Mouse (Mus musculus) spleen, adult 2 months (tissue): ENCODE results near the gene Cdk5rap1.
"Not testable (repeated sequence)": the region's sequence is repeated elsewhere in the genome, so short reads cannot be mapped to it uniquely, and the experiment has no call there.

Source experiments
- CTCF ChIP-seq: fragments of 200-500 bp; IDR thresholded peaks from 2 replicates; pipeline ENCODE4 v1.5.1; 2011; ENCODE audit warnings: mild to moderate bottlenecking, inconsistent platforms; ENCODE audit not compliant: insufficient read depth, insufficient read length, insufficient replicate concordance; ENCODE audit errors: extremely low read depth
- POLR2A ChIP-seq: fragments of 200-500 bp; IDR thresholded peaks from 2 replicates; pipeline ENCODE4 v1.6.1; 2011; ENCODE audit warnings: low read depth, low read length, inconsistent platforms

GRCm38 (mm10) chr2:154304604-154305003 is 68.2 kb downstream of the Cdk5rap1 start:
- not testable (repeated sequence) for TF ChIP-seq CTCF, POLR2A
